Mouse (Mus musculus): ENCODE data around the gene Adm.

Adm gene

GRCm38 (mm10) chr7:110628611-110629354, 1.3 kb downstream of the Adm start:
- 2% methylated on average over 33 of the region's 33 CpGs for WGBS

GRCm38 (mm10) chr7:110629892-110630666, 2.6 kb downstream of the Adm start:
- 2% methylated on average over 36 of the region's 36 CpGs for WGBS

- 62% methylated on average over 16 of the region's 16 CpGs for WGBS
Observed at GRCm38 (mm10) chr7:110631136-110631888, 3.9 kb downstream of the Adm start.

- WGBS: 98% methylated on average over 3 of the region's 3 CpGs
Observed at GRCm38 (mm10) chr7:110635929-110636328, 8.5 kb downstream of the Adm start.

- WGBS: 70% methylated on average over 1 of the region's 1 CpGs
Observed at GRCm38 (mm10) chr7:110636559-110636958, 9.1 kb downstream of the Adm start.

- 59% methylated on average over 17 of the region's 17 CpGs for WGBS
Observed at GRCm38 (mm10) chr7:110638305-110639110, 11.0 kb downstream of the Adm start.

- 92% methylated on average over 11 of the region's 11 CpGs for WGBS
Observed at GRCm38 (mm10) chr7:110639291-110639915, 11.9 kb downstream of the Adm start.

GRCm38 (mm10) chr7:110639958-110640357, 12.5 kb downstream of the Adm start:
- 96% methylated on average over 3 of the region's 3 CpGs for WGBS

GRCm38 (mm10) chr7:110645311-110645710, 17.9 kb downstream of the Adm start:
- 67% methylated on average over 5 of the region's 5 CpGs for WGBS

GRCm38 (mm10) chr7:110645859-110646258, 18.4 kb downstream of the Adm start:
- WGBS: 80% methylated on average over 6 of the region's 6 CpGs

- WGBS: 89% methylated on average over 8 of the region's 8 CpGs
Observed at GRCm38 (mm10) chr7:110646611-110647407, 19.3 kb downstream of the Adm start.

GRCm38 (mm10) chr7:110647559-110648454, 20.3 kb downstream of the Adm start:
- 79% methylated on average over 15 of the region's 15 CpGs for WGBS

GRCm38 (mm10) chr7:110648455-110649085, 21.1 kb downstream of the Adm start:
- WGBS: 71% methylated on average over 13 of the region's 13 CpGs

GRCm38 (mm10) chr7:110649133-110649987, 21.9 kb downstream of the Adm start:
- 66% methylated on average over 6 of the region's 6 CpGs for WGBS

GRCm38 (mm10) chr7:110650491-110650890, 23.0 kb downstream of the Adm start:
- 96% methylated on average over 4 of the region's 4 CpGs for WGBS

GRCm38 (mm10) chr7:110651091-110651490, 23.6 kb downstream of the Adm start:
- WGBS: 77% methylated on average over 6 of the region's 6 CpGs

GRCm38 (mm10) chr7:110655230-110655629, 27.8 kb downstream of the Adm start:
- WGBS: 81% methylated on average over 3 of the region's 3 CpGs

GRCm38 (mm10) chr7:110655966-110656365, 28.5 kb downstream of the Adm start:
- 85% methylated on average over 6 of the region's 6 CpGs for WGBS

All from cerebral cortex, adult 2 months (tissue).